Mouse (Mus musculus) right cerebral cortex, postnatal 25 days (tissue): ENCODE measurements at regions not wholly inside any gene's neighbourhood (a gene's known extent, or its start where the extent isn't known, plus 50 kb on each side); places are given as distances from the start of the nearest gene placed in this dataset.
A peak's percentile ranks its signal among the peaks of the same experiment; 100 is the strongest.

Experiments
- DNase-seq: peaks from one replicate; pipeline ENCODE4 v3.0.0; 2022

- no peak for DNase-seq
Measured at GRCm38 (mm10) chr3:58153874-58154756, 260.4 kb upstream of the Tsc22d2 start.

GRCm38 (mm10) chr3:58159384-58159783 is 255.1 kb upstream of the Tsc22d2 start:
- DNase-seq, result no peak

GRCm38 (mm10) chr3:58162238-58162637 is 252.3 kb upstream of the Tsc22d2 start:
- DNase-seq, result no peak

- peak; percentile 54 for DNase-seq
Measured at GRCm38 (mm10) chr3:58163806-58164205, 250.7 kb upstream of the Tsc22d2 start.

- DNase-seq, result no peak
Measured at GRCm38 (mm10) chr3:58166628-58167027, 247.9 kb upstream of the Tsc22d2 start.

- DNase-seq, result no peak
Measured at GRCm38 (mm10) chr3:58167121-58167520, 247.4 kb upstream of the Tsc22d2 start.

- DNase-seq, result no peak
Measured at GRCm38 (mm10) chr3:58167761-58168290, 246.7 kb upstream of the Tsc22d2 start.

GRCm38 (mm10) chr3:58168522-58169185 is 245.9 kb upstream of the Tsc22d2 start:
- peak; percentile 23 for DNase-seq

GRCm38 (mm10) chr3:58169786-58170185 is 244.7 kb upstream of the Tsc22d2 start:
- DNase-seq, result no peak

- DNase-seq, result no peak
Measured at GRCm38 (mm10) chr3:58172096-58172495, 242.4 kb upstream of the Tsc22d2 start.

- DNase-seq, result no peak
Measured at GRCm38 (mm10) chr3:58173821-58174220, 240.7 kb upstream of the Tsc22d2 start.

GRCm38 (mm10) chr3:58181715-58182114 is 232.8 kb upstream of the Tsc22d2 start:
- DNase-seq, result no peak

GRCm38 (mm10) chr3:58182299-58182698 is 232.2 kb upstream of the Tsc22d2 start:
- DNase-seq, result no peak

GRCm38 (mm10) chr3:58183279-58183678 is 231.2 kb upstream of the Tsc22d2 start:
- DNase-seq, result no peak

GRCm38 (mm10) chr3:58200462-58200861 is 214.1 kb upstream of the Tsc22d2 start:
- no peak for DNase-seq

GRCm38 (mm10) chr3:58202816-58203215 is 211.7 kb upstream of the Tsc22d2 start:
- no peak for DNase-seq

- DNase-seq, result no peak
Measured at GRCm38 (mm10) chr3:58203806-58204205, 210.7 kb upstream of the Tsc22d2 start.

GRCm38 (mm10) chr3:58205526-58205925 is 209.0 kb upstream of the Tsc22d2 start:
- no peak for DNase-seq

GRCm38 (mm10) chr3:58206776-58207398 is 207.6 kb upstream of the Tsc22d2 start:
- DNase-seq, result no peak

GRCm38 (mm10) chr3:58211016-58211415 is 203.5 kb upstream of the Tsc22d2 start:
- DNase-seq, result no peak

- no peak for DNase-seq
Measured at GRCm38 (mm10) chr3:58224696-58225095, 189.8 kb upstream of the Tsc22d2 start.

GRCm38 (mm10) chr3:58226447-58227321 is 187.8 kb upstream of the Tsc22d2 start:
- no peak for DNase-seq

GRCm38 (mm10) chr3:58227322-58227627 is 187.2 kb upstream of the Tsc22d2 start:
- DNase-seq, result no peak
